Mouse (Mus musculus) embryonic facial prominence, embryonic 14.5 days (tissue): ENCODE measurements around the gene Insig1. TPM values are rescaled to one million over a fixed set of nuclear protein-coding genes. Genes with fewer than 3 reads are reported as not detected.

Experiments used
- ATAC-seq: fragments of 200-750 bp; cut with Nextera tagmentation; 2 replicates; pipeline ENCODE4 v1.8.0; 2017; ENCODE audit warnings: low read depth, moderate number of reproducible peaks, moderate TSS enrichment
- DNase-seq: peaks from one replicate; pipeline ENCODE4 v3.0.0-alpha.2; 2015; ENCODE audit warnings: low spot score
- H3K27ac ChIP-seq: fragments of 300-500 bp; sonication (generic); replicated peaks from 2 replicates; pipeline ENCODE4 v1.5.1; 2014; ENCODE audit warnings: low read depth, mild to moderate bottlenecking, low read length, moderate library complexity
- H3K27me3 ChIP-seq: fragments of 300-500 bp; sonication (generic); replicated peaks from 2 replicates; pipeline ENCODE4 v1.6.1; 2014; ENCODE audit warnings: low read length; ENCODE audit not compliant: control insufficient read depth, insufficient read depth
- H3K36me3 ChIP-seq: fragments of 300-500 bp; sonication (generic); 2 replicates; pipeline ENCODE4 v1.6.1; 2014; ENCODE audit warnings: low read length, mixed read lengths; ENCODE audit not compliant: control insufficient read depth, insufficient read depth
- H3K4me1 ChIP-seq: fragments of 300-500 bp; sonication (generic); 2 replicates; pipeline ENCODE4 v1.6.1; 2014; ENCODE audit warnings: antibody characterized with exemption, low read length; ENCODE audit not compliant: control insufficient read depth, insufficient read depth
- H3K4me2 ChIP-seq: fragments of 300-500 bp; sonication (generic); 2 replicates; pipeline ENCODE4 v1.6.1; 2014; ENCODE audit warnings: low read depth, mild to moderate bottlenecking, low read length, moderate library complexity, mixed read lengths
- H3K4me3 ChIP-seq: fragments of 300-500 bp; sonication (generic); 2 replicates; pipeline ENCODE4 v1.5.1; 2014; ENCODE audit warnings: low read depth, mild to moderate bottlenecking, low read length
- H3K9ac ChIP-seq: fragments of 300-500 bp; sonication (generic); 2 replicates; pipeline ENCODE4 v1.6.1; 2014; ENCODE audit warnings: low read depth, mild to moderate bottlenecking, low read length, moderate library complexity, mixed read lengths
- H3K9me3 ChIP-seq: fragments of 300-500 bp; sonication (generic); 2 replicates; pipeline ENCODE4 v1.6.1; 2016; ENCODE audit warnings: low read length; ENCODE audit not compliant: control insufficient read depth
- WGBS: fragments of 180-500 bp; shearing (Covaris S2); extraction: QIAGEN DNeasy Blood & Tissue Kit; methylation state at CpG from one replicate; pipeline ENCODE4 v1.1.7; 2014; 5-methylcytosine and 5-hydroxymethylcytosine counted together
- polyA plus RNA-seq: library from polyadenylated mRNA; unstranded; fragments of >200 nt; fragmentation: Nextera tagmentation; extraction: Ambion mirVana; gene quantifications from 2 replicates; pipeline ENCODE4 v1.2.1, GENCODE M21; 2014

The Insig1 gene
- polyA plus RNA-seq, 1 experiment from 2014 or later: 47.9 TPM

GRCm38 (mm10) chr5:28070149-28070827, 875 bp upstream of the Insig1 start:
- ATAC-seq: no peak
- WGBS: 13% methylated on average over 9 of the region's 9 CpGs

GRCm38 (mm10) chr5:28071456-28072223, 477 bp downstream of the Insig1 start:
- WGBS: under 1% methylated on average over 23 of the region's 50 CpGs

More at GRCm38 (mm10) chr5:28070149-28070827, 875 bp upstream of the Insig1 start:
- H3K4me1 ChIP-seq: peaks cover 12% of the 10 kb centered on the region; the same call in 1 of the 2 replicates
- peak overlapping the region; percentile 77 for H3K9ac ChIP-seq
- H3K27me3 ChIP-seq: no peaks in the 10 kb centered on the region
- H3K27ac ChIP-seq: peak overlapping the region; percentile 87
- H3K4me2 ChIP-seq: peak overlapping the region; percentile 80
- DNase-seq: no peak
- H3K36me3 ChIP-seq: peaks cover 22% of the 10 kb centered on the region
- no peaks in the 10 kb centered on the region for H3K9me3 ChIP-seq
- H3K4me3 ChIP-seq: peak overlapping the region; percentile 86

GRCm38 (mm10) chr5:28079431-28079830, 8.3 kb downstream of the Insig1 start:
- H3K4me3 ChIP-seq: no peak overlapping the region
- ATAC-seq: no peak
- H3K4me2 ChIP-seq: no peak overlapping the region
- peaks cover 24% of the 10 kb centered on the region for H3K36me3 ChIP-seq
- DNase-seq: no peak
- WGBS: 54% methylated on average over 2 of the region's 2 CpGs
- H3K27ac ChIP-seq: no peak overlapping the region
- no peaks in the 10 kb centered on the region for H3K4me1 ChIP-seq
- no peaks in the 10 kb centered on the region for H3K9me3 ChIP-seq
- H3K27me3 ChIP-seq: no peaks in the 10 kb centered on the region
- no peak overlapping the region for H3K9ac ChIP-seq

More at GRCm38 (mm10) chr5:28071456-28072223, 477 bp downstream of the Insig1 start:
- Histone ChIP-seq H3K4me3 (peak overlapping the region; percentile 86), H3K4me1 (peaks cover 12% of the 10 kb centered on the region; the same call in 1 of the 2 replicates), H3K9me3 (no peaks in the 10 kb centered on the region), H3K27ac (peak overlapping the region; percentile 89), H3K27me3 (no peaks in the 10 kb centered on the region), H3K9ac (peak overlapping the region; percentile 78), H3K4me2 (peak overlapping the region; percentile 80), H3K36me3 (peaks cover 36% of the 10 kb centered on the region)
- ATAC-seq: peak; percentile 82
- peak; percentile 96 for DNase-seq

- 78% methylated on average over 2 of the region's 2 CpGs for WGBS
These were observed 10.0 kb downstream of the Insig1 start for GRCm38 (mm10) chr5:28081127-28081526.

GRCm38 (mm10) chr5:28081822-28082221, 10.7 kb downstream of the Insig1 start:
- WGBS: 88% methylated on average over 2 of the region's 2 CpGs
- Histone ChIP-seq H3K27ac (no peak overlapping the region), H3K4me1 (no peaks in the 10 kb centered on the region), H3K27me3 (no peaks in the 10 kb centered on the region), H3K4me3 (no peak overlapping the region), H3K36me3 (no peaks in the 10 kb centered on the region), H3K4me2 (no peak overlapping the region), H3K9me3 (no peaks in the 10 kb centered on the region), H3K9ac (no peak overlapping the region)
- no peak for ATAC-seq
- no peak for DNase-seq

More at GRCm38 (mm10) chr5:28081127-28081526, 10.0 kb downstream of the Insig1 start:
- H3K4me2 ChIP-seq: no peak overlapping the region
- H3K27me3 ChIP-seq: no peaks in the 10 kb centered on the region
- H3K9me3 ChIP-seq: no peaks in the 10 kb centered on the region
- no peak overlapping the region for H3K9ac ChIP-seq
- ATAC-seq (no peak), DNase-seq (no peak)
- no peaks in the 10 kb centered on the region for H3K4me1 ChIP-seq
- H3K27ac ChIP-seq: no peak overlapping the region
- H3K36me3 ChIP-seq: peaks cover 7% of the 10 kb centered on the region
- H3K4me3 ChIP-seq: no peak overlapping the region

GRCm38 (mm10) chr5:28082312-28082711, 11.1 kb downstream of the Insig1 start:
- H3K9ac ChIP-seq: no peak overlapping the region
- no peak overlapping the region for H3K4me3 ChIP-seq
- no peaks in the 10 kb centered on the region for H3K9me3 ChIP-seq
- H3K4me2 ChIP-seq: no peak overlapping the region
- H3K27ac ChIP-seq: no peak overlapping the region
- H3K36me3 ChIP-seq: no peaks in the 10 kb centered on the region
- H3K27me3 ChIP-seq: no peaks in the 10 kb centered on the region
- no peak for ATAC-seq
- no peaks in the 10 kb centered on the region for H3K4me1 ChIP-seq
- DNase-seq: no peak
- WGBS: 67% methylated on average over 4 of the region's 4 CpGs

- WGBS: 38% methylated on average over 3 of the region's 3 CpGs
- H3K27ac ChIP-seq: no peak overlapping the region
- DNase-seq (no peak), ATAC-seq (no peak)
- no peak overlapping the region for H3K9ac ChIP-seq
- H3K4me3 ChIP-seq: no peak overlapping the region
- H3K4me1 ChIP-seq: no peaks in the 10 kb centered on the region
- H3K9me3 ChIP-seq: no peaks in the 10 kb centered on the region
- no peaks in the 10 kb centered on the region for H3K36me3 ChIP-seq
- no peaks in the 10 kb centered on the region for H3K27me3 ChIP-seq
- no peak overlapping the region for H3K4me2 ChIP-seq
These were observed 11.6 kb downstream of the Insig1 start for GRCm38 (mm10) chr5:28082796-28083195.

GRCm38 (mm10) chr5:28084743-28085142, 13.6 kb downstream of the Insig1 start:
- Histone ChIP-seq H3K9ac (no peak overlapping the region), H3K36me3 (no peaks in the 10 kb centered on the region), H3K4me1 (no peaks in the 10 kb centered on the region), H3K27me3 (no peaks in the 10 kb centered on the region), H3K27ac (no peak overlapping the region), H3K4me2 (no peak overlapping the region), H3K9me3 (no peaks in the 10 kb centered on the region), H3K4me3 (no peak overlapping the region)
- WGBS: 44% methylated on average over 2 of the region's 2 CpGs
- ATAC-seq (no peak), DNase-seq (no peak)
